Mouse (Mus musculus): ENCODE measurements at regions not wholly inside any gene's neighbourhood (a gene's known extent, or its start where the extent isn't known, plus 50 kb on each side); places are given as distances from the start of the nearest gene placed in this dataset.

- Histone ChIP-seq H3K9me3 (no peaks in the 10 kb centered on the region), H3K27ac (no peak overlapping the region), H3K27me3 (replicated peaks) (no peaks in the 10 kb centered on the region), H3K36me3 (no peaks in the 10 kb centered on the region), H3K4me1 (no peaks in the 10 kb centered on the region), H3K4me2 (replicated peaks) (no peak overlapping the region), H3K9ac (no peak overlapping the region), H3K4me3 (no peak overlapping the region)
- ATAC-seq (ENCODE audit: low FRiP score, low read depth), result no peak
- 67% methylated on average over 2 of the region's 2 CpGs for WGBS
Measured at GRCm38 (mm10) chr4:55860055-55860454, 327.8 kb upstream of the Klf4 start.

- Histone ChIP-seq H3K9ac (no peak overlapping the region), H3K4me1 (no peaks in the 10 kb centered on the region), H3K9me3 (no peaks in the 10 kb centered on the region), H3K27ac (no peak overlapping the region), H3K27me3 (replicated peaks) (no peaks in the 10 kb centered on the region), H3K36me3 (no peaks in the 10 kb centered on the region), H3K4me2 (replicated peaks) (no peak overlapping the region), H3K4me3 (no peak overlapping the region)
- 79% methylated on average over 2 of the region's 2 CpGs for WGBS
- ATAC-seq (ENCODE audit: low FRiP score, low read depth), result no peak
Measured at GRCm38 (mm10) chr4:55859211-55859761, 327.0 kb upstream of the Klf4 start.

GRCm38 (mm10) chr4:55851430-55851829 lies 319.2 kb upstream of the Klf4 start:
- Histone ChIP-seq H3K9me3 (no peaks in the 10 kb centered on the region), H3K4me3 (no peak overlapping the region), H3K36me3 (no peaks in the 10 kb centered on the region), H3K27me3 (replicated peaks) (no peaks in the 10 kb centered on the region), H3K9ac (no peak overlapping the region), H3K4me2 (replicated peaks) (no peak overlapping the region), H3K4me1 (no peaks in the 10 kb centered on the region), H3K27ac (no peak overlapping the region)
- WGBS, result 90% methylated on average over 1 of the region's 1 CpGs
- ATAC-seq (ENCODE audit: low FRiP score, low read depth), result no peak

GRCm38 (mm10) chr4:55851027-55851426 lies 318.8 kb upstream of the Klf4 start:
- Histone ChIP-seq H3K9me3 (no peaks in the 10 kb centered on the region), H3K4me3 (no peak overlapping the region), H3K9ac (no peak overlapping the region), H3K4me1 (no peaks in the 10 kb centered on the region), H3K27ac (no peak overlapping the region), H3K27me3 (replicated peaks) (no peaks in the 10 kb centered on the region), H3K4me2 (replicated peaks) (no peak overlapping the region), H3K36me3 (no peaks in the 10 kb centered on the region)
- WGBS, result 84% methylated on average over 5 of the region's 5 CpGs
- no peak for ATAC-seq (ENCODE audit: low FRiP score, low read depth)

GRCm38 (mm10) chr4:55843727-55844401 lies 311.6 kb upstream of the Klf4 start:
- H3K27ac ChIP-seq, result no peak overlapping the region
- no peaks in the 10 kb centered on the region for H3K4me1 ChIP-seq
- no peak overlapping the region for H3K4me2 ChIP-seq (replicated peaks)
- H3K9ac ChIP-seq, result no peak overlapping the region
- 60% methylated on average over 12 of the region's 12 CpGs for WGBS
- H3K4me3 ChIP-seq, result no peak overlapping the region
- H3K9me3 ChIP-seq, result no peaks in the 10 kb centered on the region
- ATAC-seq (ENCODE audit: low FRiP score, low read depth), result no peak
- H3K36me3 ChIP-seq, result no peaks in the 10 kb centered on the region
- no peaks in the 10 kb centered on the region for H3K27me3 ChIP-seq (replicated peaks)

GRCm38 (mm10) chr4:55838568-55838967 lies 306.3 kb upstream of the Klf4 start:
- H3K27me3 ChIP-seq (replicated peaks), result no peaks in the 10 kb centered on the region
- 87% methylated on average over 3 of the region's 3 CpGs for WGBS
- H3K9me3 ChIP-seq, result no peaks in the 10 kb centered on the region
- H3K4me1 ChIP-seq, result no peaks in the 10 kb centered on the region
- H3K36me3 ChIP-seq, result no peaks in the 10 kb centered on the region
- no peak for ATAC-seq (ENCODE audit: low FRiP score, low read depth)
- H3K9ac ChIP-seq, result no peak overlapping the region
- H3K4me3 ChIP-seq, result no peak overlapping the region
- no peak overlapping the region for H3K27ac ChIP-seq
- no peak overlapping the region for H3K4me2 ChIP-seq (replicated peaks)

- ATAC-seq (ENCODE audit: low FRiP score, low read depth), result no peak
- no peak overlapping the region for H3K27ac ChIP-seq
- no peaks in the 10 kb centered on the region for H3K36me3 ChIP-seq
- 83% methylated on average over 9 of the region's 9 CpGs for WGBS
- no peak overlapping the region for H3K4me2 ChIP-seq (replicated peaks)
- H3K9ac ChIP-seq, result no peak overlapping the region
- no peaks in the 10 kb centered on the region for H3K9me3 ChIP-seq
- H3K4me1 ChIP-seq, result no peaks in the 10 kb centered on the region
- no peak overlapping the region for H3K4me3 ChIP-seq
- H3K27me3 ChIP-seq (replicated peaks), result no peaks in the 10 kb centered on the region
Measured at GRCm38 (mm10) chr4:55824047-55824760, 291.9 kb upstream of the Klf4 start.

GRCm38 (mm10) chr4:55823583-55823982 lies 291.3 kb upstream of the Klf4 start:
- Histone ChIP-seq H3K27ac (no peak overlapping the region), H3K4me3 (no peak overlapping the region), H3K9me3 (no peaks in the 10 kb centered on the region), H3K9ac (no peak overlapping the region), H3K4me1 (no peaks in the 10 kb centered on the region), H3K27me3 (replicated peaks) (no peaks in the 10 kb centered on the region), H3K4me2 (replicated peaks) (no peak overlapping the region), H3K36me3 (no peaks in the 10 kb centered on the region)
- no peak for ATAC-seq (ENCODE audit: low FRiP score, low read depth)
- 79% methylated on average over 1 of the region's 1 CpGs for WGBS

GRCm38 (mm10) chr4:55817035-55817818 lies 285.0 kb upstream of the Klf4 start:
- ATAC-seq (ENCODE audit: low FRiP score, low read depth), result no peak
- no peaks in the 10 kb centered on the region for H3K36me3 ChIP-seq
- no peaks in the 10 kb centered on the region for H3K9me3 ChIP-seq
- H3K27me3 ChIP-seq (replicated peaks), result no peaks in the 10 kb centered on the region
- H3K9ac ChIP-seq, result no peak overlapping the region
- no peaks in the 10 kb centered on the region for H3K4me1 ChIP-seq
- WGBS, result 90% methylated on average over 4 of the region's 4 CpGs
- no peak overlapping the region for H3K27ac ChIP-seq
- no peak overlapping the region for H3K4me3 ChIP-seq
- no peak overlapping the region for H3K4me2 ChIP-seq (replicated peaks)

GRCm38 (mm10) chr4:55815832-55816231 lies 283.6 kb upstream of the Klf4 start:
- H3K4me3 ChIP-seq, result no peak overlapping the region
- H3K4me2 ChIP-seq (replicated peaks), result no peak overlapping the region
- ATAC-seq (ENCODE audit: low FRiP score, low read depth), result no peak
- H3K27ac ChIP-seq, result no peak overlapping the region
- no peaks in the 10 kb centered on the region for H3K27me3 ChIP-seq (replicated peaks)
- no peaks in the 10 kb centered on the region for H3K9me3 ChIP-seq
- no peak overlapping the region for H3K9ac ChIP-seq
- H3K36me3 ChIP-seq, result no peaks in the 10 kb centered on the region
- no peaks in the 10 kb centered on the region for H3K4me1 ChIP-seq
- 92% methylated on average over 3 of the region's 3 CpGs for WGBS

GRCm38 (mm10) chr4:55812846-55813245 lies 280.6 kb upstream of the Klf4 start:
- Histone ChIP-seq H3K4me2 (replicated peaks) (no peak overlapping the region), H3K4me1 (no peaks in the 10 kb centered on the region), H3K36me3 (no peaks in the 10 kb centered on the region), H3K9me3 (no peaks in the 10 kb centered on the region), H3K27ac (no peak overlapping the region), H3K27me3 (replicated peaks) (no peaks in the 10 kb centered on the region), H3K9ac (no peak overlapping the region), H3K4me3 (no peak overlapping the region)
- no peak for ATAC-seq (ENCODE audit: low FRiP score, low read depth)
- 90% methylated on average over 8 of the region's 8 CpGs for WGBS

- no peak for ATAC-seq (ENCODE audit: low FRiP score, low read depth)
- Histone ChIP-seq H3K4me3 (no peak overlapping the region), H3K9me3 (no peaks in the 10 kb centered on the region), H3K27me3 (replicated peaks) (no peaks in the 10 kb centered on the region), H3K36me3 (no peaks in the 10 kb centered on the region), H3K9ac (no peak overlapping the region), H3K4me1 (no peaks in the 10 kb centered on the region), H3K27ac (no peak overlapping the region), H3K4me2 (replicated peaks) (no peak overlapping the region)
- WGBS, result 67% methylated on average over 3 of the region's 3 CpGs
Measured at GRCm38 (mm10) chr4:55811656-55812055, 279.4 kb upstream of the Klf4 start.
